Mouse (Mus musculus): ENCODE measurements around the gene Zic4. TPM values are rescaled to one million over a fixed set of nuclear protein-coding genes. Genes with fewer than 3 reads are reported as not detected.
A peak's percentile ranks its signal among the peaks of the same experiment; 100 is the strongest.

Zic4 gene
- polyA plus RNA-seq, 1 experiment = not detected

- no peak for TF ChIP-seq EP300 (IDR thresholded peaks at IDR 0.05; ENCODE audit: insufficient read depth, low read depth, low read length)
- no peak for TF ChIP-seq POLR2A (IDR thresholded peaks at IDR 0.05; ENCODE audit: insufficient read depth, low read length)
- TF ChIP-seq CTCF (IDR thresholded peaks at IDR 0.05; ENCODE audit: low read depth, low read length) = no peak
- no peak overlapping the region for H3K9ac ChIP-seq (ENCODE audit: low read depth, poor library complexity, severe bottlenecking)
- no peak overlapping the region for H3K27ac ChIP-seq (ENCODE audit: insufficient read depth, low read length)
- H3K9me3 ChIP-seq (replicated peaks; ENCODE audit: control insufficient read depth, insufficient read depth, low read length, poor library complexity, severe bottlenecking) = no peaks in the 10 kb centered on the region
- peaks cover 19% of the 10 kb centered on the region for H3K27me3 ChIP-seq (ENCODE audit: control insufficient read depth, insufficient read depth, low read length, poor library complexity, severe bottlenecking)
- H3K4me3 ChIP-seq (ENCODE audit: low read depth, low read length) = peak overlapping the region; percentile 12
- no peaks in the 10 kb centered on the region for H3K36me3 ChIP-seq (ENCODE audit: control insufficient read depth, insufficient read depth, low read length, poor library complexity, severe bottlenecking)
- no peaks in the 10 kb centered on the region for H3K4me1 ChIP-seq (ENCODE audit: control insufficient read depth, insufficient read depth, low read length)
These were observed 6.4 kb upstream of the Zic4 start for GRCm38 (mm10) chr9:91355629-91356352.

GRCm38 (mm10) chr9:91356353-91356740, 5.9 kb upstream of the Zic4 start:
- no peaks in the 10 kb centered on the region for H3K4me1 ChIP-seq (ENCODE audit: control insufficient read depth, insufficient read depth, low read length)
- no peaks in the 10 kb centered on the region for H3K36me3 ChIP-seq (ENCODE audit: control insufficient read depth, insufficient read depth, low read length, poor library complexity, severe bottlenecking)
- H3K27ac ChIP-seq (ENCODE audit: insufficient read depth, low read length) = no peak overlapping the region
- no peak overlapping the region for H3K4me3 ChIP-seq (ENCODE audit: low read depth, low read length)
- H3K9ac ChIP-seq (ENCODE audit: low read depth, poor library complexity, severe bottlenecking) = no peak overlapping the region
- TF ChIP-seq CTCF (IDR thresholded peaks at IDR 0.05; ENCODE audit: low read depth, low read length) = no peak
- TF ChIP-seq EP300 (IDR thresholded peaks at IDR 0.05; ENCODE audit: insufficient read depth, low read depth, low read length) = no peak
- no peak for TF ChIP-seq POLR2A (IDR thresholded peaks at IDR 0.05; ENCODE audit: insufficient read depth, low read length)
- peaks cover 21% of the 10 kb centered on the region for H3K27me3 ChIP-seq (ENCODE audit: control insufficient read depth, insufficient read depth, low read length, poor library complexity, severe bottlenecking)
- H3K9me3 ChIP-seq (replicated peaks; ENCODE audit: control insufficient read depth, insufficient read depth, low read length, poor library complexity, severe bottlenecking) = no peaks in the 10 kb centered on the region

- peaks cover 24% of the 10 kb centered on the region for H3K27me3 ChIP-seq (ENCODE audit: control insufficient read depth, insufficient read depth, low read length, poor library complexity, severe bottlenecking)
- no peak for TF ChIP-seq EP300 (IDR thresholded peaks at IDR 0.05; ENCODE audit: insufficient read depth, low read depth, low read length)
- no peak for TF ChIP-seq POLR2A (IDR thresholded peaks at IDR 0.05; ENCODE audit: insufficient read depth, low read length)
- no peak for TF ChIP-seq CTCF (IDR thresholded peaks at IDR 0.05; ENCODE audit: low read depth, low read length)
- H3K9me3 ChIP-seq (replicated peaks; ENCODE audit: control insufficient read depth, insufficient read depth, low read length, poor library complexity, severe bottlenecking) = no peaks in the 10 kb centered on the region
- H3K4me1 ChIP-seq (ENCODE audit: control insufficient read depth, insufficient read depth, low read length) = no peaks in the 10 kb centered on the region
- no peak overlapping the region for H3K4me3 ChIP-seq (ENCODE audit: low read depth, low read length)
- no peak overlapping the region for H3K27ac ChIP-seq (ENCODE audit: insufficient read depth, low read length)
- no peak overlapping the region for H3K9ac ChIP-seq (ENCODE audit: low read depth, poor library complexity, severe bottlenecking)
- H3K36me3 ChIP-seq (ENCODE audit: control insufficient read depth, insufficient read depth, low read length, poor library complexity, severe bottlenecking) = no peaks in the 10 kb centered on the region
These were observed 4.9 kb upstream of the Zic4 start for GRCm38 (mm10) chr9:91357321-91357720.

GRCm38 (mm10) chr9:91358851-91359687, 3.1 kb upstream of the Zic4 start:
- Histone ChIP-seq H3K9ac (ENCODE audit: low read depth, poor library complexity, severe bottlenecking) (no peak overlapping the region), H3K27me3 (ENCODE audit: control insufficient read depth, insufficient read depth, low read length, poor library complexity, severe bottlenecking) (peaks cover 29% of the 10 kb centered on the region), H3K36me3 (ENCODE audit: control insufficient read depth, insufficient read depth, low read length, poor library complexity, severe bottlenecking) (no peaks in the 10 kb centered on the region), H3K9me3 (replicated peaks; ENCODE audit: control insufficient read depth, insufficient read depth, low read length, poor library complexity, severe bottlenecking) (no peaks in the 10 kb centered on the region), H3K4me3 (ENCODE audit: low read depth, low read length) (no peak overlapping the region), H3K4me1 (ENCODE audit: control insufficient read depth, insufficient read depth, low read length) (no peaks in the 10 kb centered on the region), H3K27ac (ENCODE audit: insufficient read depth, low read length) (no peak overlapping the region)
- TF ChIP-seq CTCF (IDR thresholded peaks at IDR 0.05; ENCODE audit: low read depth, low read length) = no peak
- TF ChIP-seq EP300 (IDR thresholded peaks at IDR 0.05; ENCODE audit: insufficient read depth, low read depth, low read length) = no peak
- TF ChIP-seq POLR2A (IDR thresholded peaks at IDR 0.05; ENCODE audit: insufficient read depth, low read length) = no peak

- Histone ChIP-seq H3K4me1 (ENCODE audit: control insufficient read depth, insufficient read depth, low read length) (no peaks in the 10 kb centered on the region), H3K36me3 (ENCODE audit: control insufficient read depth, insufficient read depth, low read length, poor library complexity, severe bottlenecking) (no peaks in the 10 kb centered on the region), H3K4me3 (ENCODE audit: low read depth, low read length) (no peak overlapping the region), H3K9me3 (replicated peaks; ENCODE audit: control insufficient read depth, insufficient read depth, low read length, poor library complexity, severe bottlenecking) (no peaks in the 10 kb centered on the region), H3K9ac (ENCODE audit: low read depth, poor library complexity, severe bottlenecking) (no peak overlapping the region), H3K27ac (ENCODE audit: insufficient read depth, low read length) (no peak overlapping the region), H3K27me3 (ENCODE audit: control insufficient read depth, insufficient read depth, low read length, poor library complexity, severe bottlenecking) (peaks cover 28% of the 10 kb centered on the region)
- TF ChIP-seq POLR2A (IDR thresholded peaks at IDR 0.05; ENCODE audit: insufficient read depth, low read length) (no peak), CTCF (IDR thresholded peaks at IDR 0.05; ENCODE audit: low read depth, low read length) (no peak), EP300 (IDR thresholded peaks at IDR 0.05; ENCODE audit: insufficient read depth, low read depth, low read length) (no peak)
These were observed 1.8 kb upstream of the Zic4 start for GRCm38 (mm10) chr9:91360151-91361032.
